Mouse (Mus musculus) lung, adult 2 months (tissue): ENCODE measurements at regions not wholly inside any gene's neighbourhood (a gene's known extent, or its start where the extent isn't known, plus 50 kb on each side); places are given as distances from the start of the nearest gene placed in this dataset.

Experiments used
- CTCF ChIP-seq: fragments of 200-500 bp; IDR thresholded peaks from 2 replicates; pipeline ENCODE4 v1.5.1; 2011; ENCODE audit warnings: mild to moderate bottlenecking, low read length, control low read depth; ENCODE audit not compliant: insufficient read depth
- POLR2A ChIP-seq: fragments of 200-500 bp; IDR thresholded peaks from 2 replicates; pipeline ENCODE4 v1.6.1; 2011; ENCODE audit warnings: low read depth, mild to moderate bottlenecking, control low read depth, low read length, borderline replicate concordance; ENCODE audit errors: extremely low read depth

GRCm38 (mm10) chr8:80289282-80289681 is 204.3 kb upstream of the Gypa start:
- TF ChIP-seq CTCF (no peak), POLR2A (no peak)
